Mouse (Mus musculus) 416B (cell line): ENCODE results near the gene B4galnt1.

ENCODE experiments used
- DNase-seq: peaks from one replicate; pipeline ENCODE4 v3.0.0; 2011; ENCODE audit warnings: low read depth

Gene B4galnt1

DNA sequence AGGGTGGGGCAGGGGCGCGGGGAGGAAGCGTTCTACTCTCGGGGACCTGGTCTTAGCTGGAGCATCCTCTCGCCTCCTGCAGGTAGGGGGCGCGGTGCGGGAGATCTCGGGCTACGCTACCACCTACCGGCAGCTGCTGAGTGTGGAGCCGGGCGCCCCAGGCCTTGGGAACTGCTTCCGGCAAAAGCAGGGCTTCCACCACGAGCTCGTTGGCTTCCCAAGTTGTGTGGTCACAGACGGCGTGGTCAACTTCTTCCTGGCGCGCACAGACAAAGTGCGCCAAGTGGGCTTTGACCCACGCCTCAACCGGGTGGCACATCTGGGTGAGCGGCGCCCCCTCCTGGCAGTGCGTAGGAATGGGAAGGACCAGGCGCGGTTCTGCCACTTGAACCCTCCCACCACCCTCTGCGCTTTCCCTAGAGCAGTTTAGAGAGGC, 5.8 kb downstream of the B4galnt1 start:
- DNase-seq = peak; percentile 70

DNA sequence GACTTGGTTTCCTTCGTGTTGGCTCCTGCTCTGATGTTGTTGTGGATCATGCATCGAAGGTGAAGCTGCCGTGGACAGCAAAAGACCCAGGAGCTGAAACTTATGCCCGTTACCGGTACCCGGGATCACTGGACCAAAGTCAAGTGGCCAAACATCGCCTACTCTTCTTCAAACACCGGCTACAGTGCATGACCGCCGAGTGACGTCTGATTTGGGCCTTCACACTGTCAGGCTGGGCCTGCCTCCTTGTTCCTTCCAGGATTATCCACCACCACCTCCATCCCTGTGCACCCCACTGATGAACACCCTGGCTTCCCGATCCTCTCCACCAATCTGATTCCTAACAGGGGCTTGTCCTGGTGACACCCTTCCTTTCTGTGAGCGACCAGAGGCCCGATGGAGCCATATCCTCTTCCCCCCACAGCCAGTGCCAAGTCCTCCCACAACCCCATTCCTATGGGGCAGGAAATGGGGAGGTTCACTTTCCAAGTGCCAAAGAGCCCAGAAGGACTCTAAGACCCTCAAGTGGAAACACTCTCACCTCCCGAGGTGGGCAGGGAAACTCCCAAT, 6.7 kb downstream of the B4galnt1 start:
- no peak for DNase-seq

DNA sequence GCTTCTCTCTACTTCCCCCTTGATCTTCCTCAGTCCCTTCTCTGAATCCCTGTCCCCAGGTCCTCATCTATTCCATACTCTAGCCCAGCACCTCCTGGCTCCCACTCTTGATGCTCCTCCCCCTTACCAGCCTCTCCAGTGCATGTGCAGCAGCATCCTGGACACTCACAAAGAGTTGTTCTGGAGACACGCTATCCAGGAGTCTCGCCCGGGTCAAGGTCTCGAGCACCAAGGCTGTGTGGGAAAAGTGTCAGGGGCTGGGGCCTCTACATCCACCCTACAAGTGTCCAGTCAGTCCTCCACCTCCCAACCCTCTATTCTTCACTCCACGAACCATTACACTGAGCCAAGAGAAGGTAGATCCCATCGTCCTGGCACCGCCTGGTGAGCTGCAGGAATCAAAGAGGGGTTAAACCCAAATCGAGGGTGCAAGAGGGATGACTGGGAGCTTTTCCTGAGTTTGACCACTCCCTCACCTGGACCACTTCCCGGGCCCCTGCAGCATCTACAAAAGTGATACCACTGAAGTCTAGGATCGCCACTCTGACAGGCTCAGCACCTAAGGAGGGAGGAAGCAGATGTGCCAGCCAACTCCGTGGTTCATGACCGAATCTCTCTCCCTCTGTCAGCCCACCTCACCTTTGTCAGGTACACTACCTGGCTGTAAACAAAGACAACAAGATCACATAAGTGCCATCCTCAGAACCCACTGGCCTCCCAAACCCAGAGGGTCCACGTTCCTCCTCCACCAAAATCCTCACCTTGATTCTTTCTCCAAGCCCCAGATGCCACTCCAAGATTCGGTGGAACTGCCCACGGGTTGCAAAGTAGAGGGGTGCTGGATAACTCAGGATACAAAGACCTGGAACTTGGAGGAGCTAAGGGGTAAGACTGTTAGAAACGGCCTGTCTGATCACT, 8.4 kb downstream of the B4galnt1 start:
- no peak for DNase-seq

- no peak for DNase-seq
These were observed 9.1 kb downstream of the B4galnt1 start for GRCm38 (mm10) chr10:127174170-127174569.

DNA sequence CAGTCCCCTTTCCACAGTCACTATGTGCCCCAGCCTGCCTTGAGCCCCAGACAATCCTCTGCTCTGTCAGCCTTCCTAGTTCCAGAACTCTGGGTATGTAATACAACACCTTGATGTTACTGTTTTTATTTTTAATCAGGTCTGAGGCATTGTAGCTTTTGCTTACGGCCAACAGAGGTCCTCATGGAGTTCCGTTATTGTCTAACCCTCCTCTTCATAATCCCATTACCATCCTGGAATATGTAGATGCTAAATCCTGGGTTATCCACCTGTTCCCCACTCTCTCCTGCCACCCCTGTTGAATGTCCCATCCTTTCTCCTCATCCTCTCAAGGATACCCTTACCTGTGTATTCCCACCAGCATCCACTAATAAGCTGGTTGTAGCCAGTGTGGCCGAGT, 11.2 kb downstream of the B4galnt1 start:
- DNase-seq = no peak

- DNase-seq = no peak
These were observed 11.7 kb downstream of the B4galnt1 start for GRCm38 (mm10) chr10:127176756-127177155.

DNA sequence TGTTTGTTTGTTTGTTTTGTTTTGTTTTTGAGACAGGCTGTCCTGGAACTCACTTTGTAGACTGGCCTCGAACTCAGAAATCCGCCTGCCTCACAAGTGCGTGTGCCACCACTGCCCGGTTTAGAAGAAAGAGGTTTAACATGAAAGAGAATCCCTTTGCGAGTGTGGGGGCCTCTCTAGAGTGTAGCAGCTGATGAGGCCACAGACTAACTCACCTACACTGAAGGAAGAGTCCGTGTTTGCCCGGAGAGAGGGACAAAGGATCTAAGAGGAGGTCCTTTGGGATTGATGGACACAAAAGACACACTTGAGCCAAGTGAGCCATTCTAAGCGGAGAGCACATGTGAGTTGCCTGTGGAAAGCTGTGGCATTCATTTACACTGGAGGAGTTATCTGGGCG, 12.2 kb downstream of the B4galnt1 start:
- no peak for DNase-seq

DNA sequence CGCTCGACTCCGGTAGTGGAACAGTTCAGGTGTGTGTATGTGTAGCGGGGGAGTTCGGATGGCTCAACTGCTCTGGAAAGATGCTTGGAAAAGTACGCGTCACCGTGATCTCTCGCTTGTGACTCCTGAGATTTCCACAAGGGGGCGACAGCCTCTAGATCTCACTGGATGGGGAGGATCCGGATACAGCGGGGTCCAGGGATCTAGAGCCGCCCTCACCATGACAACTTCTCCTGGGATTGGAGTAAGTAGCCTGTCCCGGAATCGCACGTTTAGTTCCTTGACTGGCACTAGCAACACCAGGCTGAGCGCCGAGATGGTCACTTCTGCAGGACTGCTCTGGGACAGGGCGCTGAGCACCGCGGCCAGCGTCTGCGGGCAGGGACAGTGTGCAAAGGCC, 12.7 kb downstream of the B4galnt1 start:
- DNase-seq = peak; percentile 56

DNA sequence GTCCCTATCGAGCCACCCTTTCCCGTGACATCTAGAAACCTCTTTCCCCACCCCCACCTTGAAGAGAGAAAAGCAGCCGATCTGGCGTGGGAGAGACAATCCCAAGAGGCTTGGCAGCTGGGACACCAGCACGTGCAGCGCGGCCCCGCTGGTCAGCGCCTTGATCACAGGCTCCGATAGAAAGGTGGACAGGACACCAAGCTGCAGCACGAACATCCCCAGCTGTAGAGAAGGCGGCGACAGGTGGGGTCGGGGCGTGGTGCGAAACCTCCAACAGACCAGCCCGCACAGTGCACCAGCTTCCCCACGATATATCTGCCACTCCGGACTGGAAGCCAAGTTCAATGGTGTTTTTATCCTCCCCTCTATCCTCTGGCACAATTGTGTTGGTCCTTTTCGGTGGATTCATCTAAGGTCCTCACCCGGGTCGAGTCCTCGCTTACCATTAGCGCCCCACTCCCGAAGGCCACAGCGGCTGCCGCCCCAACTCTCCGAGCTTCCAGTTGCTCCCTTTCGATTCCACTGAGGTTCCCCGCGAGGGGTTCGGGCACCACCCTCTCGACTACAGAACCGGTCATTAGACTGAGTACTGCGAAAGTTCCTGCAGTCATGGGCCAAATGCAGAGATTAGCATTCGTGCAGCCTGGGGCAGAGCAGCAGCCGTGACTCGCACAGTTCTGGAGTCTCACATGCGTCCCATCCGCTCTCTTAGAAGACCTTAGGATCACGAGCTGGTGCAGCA, 13.4 kb downstream of the B4galnt1 start:
- DNase-seq = no peak

DNA sequence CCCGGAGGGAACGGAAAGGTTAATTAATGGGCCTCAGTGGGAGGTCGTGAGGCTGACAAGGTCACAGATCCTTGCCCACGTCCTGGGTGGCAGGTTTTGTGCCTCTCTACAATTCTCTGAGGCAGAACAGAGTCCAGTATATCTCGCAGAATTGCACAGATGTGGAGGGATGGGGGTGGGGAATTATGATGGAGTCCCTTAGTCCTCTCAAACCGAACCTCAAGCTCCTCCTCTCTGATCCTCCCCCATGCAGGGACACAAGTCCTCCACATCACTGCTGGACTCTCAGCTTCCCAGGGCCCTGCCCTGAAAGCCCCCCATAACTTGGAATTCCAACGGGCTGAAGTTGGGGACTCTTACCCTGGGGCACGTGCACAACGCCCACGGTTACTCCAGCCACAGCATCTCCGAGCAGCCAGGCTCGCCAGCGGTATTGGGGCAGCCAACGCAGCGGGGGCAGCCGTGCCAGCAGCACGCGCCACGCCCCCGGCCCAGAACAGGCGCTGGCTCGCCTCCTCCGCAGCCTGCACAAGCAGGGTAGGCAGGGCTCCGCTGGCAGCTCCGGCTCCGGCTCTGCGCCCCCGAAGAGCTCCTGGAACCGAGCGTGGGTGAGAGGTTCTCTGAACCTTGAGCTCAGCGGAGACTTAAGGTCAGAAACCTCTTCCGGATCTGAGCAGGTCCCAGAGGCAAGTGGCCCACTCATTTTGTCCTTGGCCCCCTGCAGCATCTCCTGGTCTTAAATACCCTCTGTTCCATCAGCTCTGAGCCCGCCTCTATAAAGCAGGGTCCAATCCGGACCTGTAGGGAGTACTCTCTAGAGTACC, 15.1 kb downstream of the B4galnt1 start, which contains the start of gene Slc26a10:
Gene Slc26a10 (minus strand): TSS at position 775 of the 824 bp plus-strand sequence.
- no peak for DNase-seq

DNA sequence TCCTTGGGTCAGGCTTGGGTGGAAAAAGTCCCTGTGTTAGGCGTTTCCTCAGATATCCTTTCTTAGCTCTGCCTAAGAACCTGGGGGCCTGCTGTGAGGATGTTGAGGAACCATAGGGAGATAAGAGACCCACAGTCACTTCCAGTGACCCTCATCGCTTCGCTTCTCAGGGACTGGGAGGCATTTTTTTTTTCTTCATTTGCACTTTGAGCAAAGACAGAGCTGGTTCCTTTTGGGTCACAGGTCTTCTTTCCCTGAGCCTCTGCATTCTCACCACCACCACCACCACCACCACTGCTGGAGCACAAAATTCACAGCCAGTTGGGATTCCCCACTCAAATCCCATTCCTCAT, 15.6 kb downstream of the B4galnt1 start:
- DNase-seq = no peak

GRCm38 (mm10) chr10:127181566-127181965, 16.5 kb downstream of the B4galnt1 start:
- no peak for DNase-seq

DNA sequence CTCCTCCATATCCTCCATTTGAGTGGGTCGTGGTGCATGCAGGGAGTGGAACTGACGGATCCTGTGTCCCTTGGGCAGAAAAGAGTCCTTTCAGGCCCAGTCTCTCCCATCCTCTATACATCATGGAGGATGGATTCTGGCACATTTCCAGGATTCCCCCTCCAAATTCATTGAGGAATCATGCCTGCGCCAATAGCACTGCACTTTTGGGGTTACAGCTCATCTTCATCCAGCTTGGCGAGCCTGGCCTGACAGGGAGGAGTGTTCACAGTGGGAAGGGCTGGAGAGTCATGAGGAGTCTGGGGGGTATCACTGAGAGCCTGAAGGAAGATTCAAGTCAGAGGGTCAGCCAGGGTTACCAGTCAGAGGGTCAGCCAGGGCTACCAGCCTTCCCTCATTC, 17.6 kb downstream of the B4galnt1 start:
- no peak for DNase-seq

DNA sequence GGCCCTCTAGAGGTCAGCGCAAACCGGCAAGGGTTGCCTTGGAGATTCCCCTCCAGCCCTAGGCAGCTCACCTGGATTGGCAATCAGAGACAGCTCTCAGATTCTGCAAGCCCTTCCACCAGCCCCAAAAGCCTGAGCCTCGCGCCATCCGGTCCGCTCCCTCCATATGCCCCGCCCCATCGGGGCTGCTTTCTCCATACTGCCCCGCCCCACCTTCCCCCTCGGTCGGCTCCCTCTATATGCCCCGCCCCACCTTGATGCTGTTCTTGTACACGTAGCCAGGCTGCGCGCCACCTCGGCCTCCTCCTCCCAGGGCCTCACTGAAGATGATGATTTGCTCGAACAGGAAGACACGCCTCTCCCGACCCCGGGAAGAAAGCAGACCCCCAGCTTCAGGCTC, 18.7 kb downstream of the B4galnt1 start:
- no peak for DNase-seq

GRCm38 (mm10) chr10:127185101-127185500, 20.1 kb downstream of the B4galnt1 start:
- peak; percentile 49 for DNase-seq

DNA sequence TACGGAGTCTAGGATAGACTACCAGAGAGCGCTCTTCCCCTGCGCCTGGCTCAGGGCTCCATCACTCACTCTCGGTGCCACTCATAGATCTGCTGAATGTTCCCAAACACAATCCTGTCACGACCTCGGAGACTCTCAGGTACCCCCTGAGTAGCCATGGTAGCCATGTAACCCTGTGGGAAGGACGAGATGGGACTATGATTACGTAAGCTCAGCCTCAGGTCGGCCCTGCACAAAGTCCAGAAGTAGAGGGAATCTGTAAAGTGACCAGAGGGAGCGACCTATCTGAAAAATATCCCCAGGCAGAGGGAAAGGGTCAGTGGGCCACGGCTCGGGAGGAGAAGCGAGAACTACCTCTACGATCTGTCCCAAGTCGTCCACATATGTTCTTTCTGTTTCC, 20.5 kb downstream of the B4galnt1 start:
- DNase-seq = no peak

DNA sequence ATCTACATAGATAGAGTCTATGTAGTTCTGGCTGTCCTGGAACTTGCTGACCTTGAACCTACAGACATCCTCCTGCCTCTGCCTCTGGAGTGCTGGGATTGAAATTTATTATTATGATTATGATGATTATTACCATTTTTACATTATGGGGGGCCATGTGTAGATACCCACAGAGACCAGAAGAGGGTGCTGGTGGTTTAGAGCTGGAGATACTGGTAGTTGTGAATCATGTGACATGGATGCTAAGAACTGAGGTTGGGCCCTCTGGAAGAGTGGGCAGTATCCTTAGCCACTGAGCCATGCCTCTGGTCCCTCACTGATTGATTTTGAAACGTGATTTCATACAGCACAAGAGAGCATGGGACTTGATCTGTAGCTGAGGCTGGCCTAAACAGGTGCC, 21.4 kb downstream of the B4galnt1 start:
- no peak for DNase-seq

DNA sequence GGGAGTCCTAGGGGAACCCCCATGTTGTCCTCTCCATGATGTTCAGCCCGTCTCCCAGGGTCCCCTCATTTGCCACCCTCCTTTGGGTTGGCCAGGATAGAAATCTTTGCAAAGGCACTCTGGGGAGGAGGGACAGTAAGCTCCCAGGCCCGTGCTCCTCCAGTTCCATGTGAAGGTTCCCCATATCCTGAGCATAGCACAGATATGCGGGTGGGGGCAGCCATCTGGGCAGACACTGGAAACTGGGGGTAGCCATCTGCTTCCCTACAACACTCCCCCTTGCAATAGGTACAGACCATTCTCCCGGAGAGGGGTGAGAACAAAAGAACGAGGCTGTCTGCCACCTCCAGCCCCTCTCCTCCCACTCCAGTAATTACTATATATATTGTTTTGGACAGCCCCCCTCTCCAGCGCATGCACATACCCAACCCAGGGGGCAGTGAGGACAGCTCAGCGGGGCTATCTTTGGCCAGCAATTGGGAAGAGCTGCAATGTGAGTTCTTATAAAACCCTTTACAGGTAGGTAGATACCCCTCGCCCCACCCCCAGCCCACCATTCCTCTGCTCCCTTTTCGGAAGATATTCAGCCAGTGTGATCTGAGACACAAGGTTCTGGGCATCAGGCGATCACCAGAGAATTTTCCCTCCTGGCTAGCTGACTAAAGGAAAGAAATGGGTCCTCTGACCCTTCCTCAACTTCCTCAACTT, 22.5 kb downstream of the B4galnt1 start:
- DNase-seq = no peak

- DNase-seq = no peak
These were observed 23.0 kb downstream of the B4galnt1 start for GRCm38 (mm10) chr10:127188079-127188453.

- no peak for DNase-seq
These were observed 23.6 kb downstream of the B4galnt1 start for GRCm38 (mm10) chr10:127188465-127189115.

- no peak for DNase-seq
These were observed 24.2 kb downstream of the B4galnt1 start for GRCm38 (mm10) chr10:127189116-127189650.
